Mouse (Mus musculus) heart, embryonic 14.5 days (tissue): ENCODE measurements around the gene Ccng2. TPM values are rescaled to one million over a fixed set of nuclear protein-coding genes. Genes with fewer than 3 reads are reported as not detected.

ENCODE experiments used
- ATAC-seq: fragments of 200-750 bp; cut with Nextera tagmentation; 2 replicates; pipeline ENCODE4 v1.8.0; 2017; ENCODE audit warnings: low read depth, moderate TSS enrichment; ENCODE audit not compliant: insufficient number of reproducible peaks, insufficient read depth, low FRiP score
- H3K27ac ChIP-seq, 2 experiments: fragments of 200-500 bp in 1 of 2; fragments of 300-500 bp in 1 of 2; sonication (generic) in 1 of 2; replicated peaks in 1 of 2; 2 replicates each; pipeline ENCODE4 v1.5.1; 2012 to 2014; ENCODE audit warnings: low read depth in 2 of 2, low read length in 2 of 2, control low read depth in 1 of 2, mild to moderate bottlenecking in 1 of 2, mixed read lengths in 1 of 2; ENCODE audit not compliant: control insufficient read depth in 1 of 2, insufficient read depth in 1 of 2
- H3K27me3 ChIP-seq: fragments of 300-500 bp; sonication (generic); 2 replicates; pipeline ENCODE4 v1.6.1; 2014; ENCODE audit warnings: mild to moderate bottlenecking, low read length, control low read depth; ENCODE audit not compliant: control insufficient read depth, insufficient read depth
- H3K36me3 ChIP-seq: fragments of 300-500 bp; sonication (generic); 2 replicates; pipeline ENCODE4 v1.6.1; 2014; ENCODE audit warnings: mild to moderate bottlenecking, control low read depth, low read length, mixed read lengths; ENCODE audit not compliant: control insufficient read depth, insufficient read depth
- H3K4me1 ChIP-seq, 2 experiments: fragments of 200-500 bp in 1 of 2; fragments of 300-500 bp in 1 of 2; sonication (generic) in 1 of 2; 2 replicates each; pipeline ENCODE4 v1.6.1; 2012 to 2014; ENCODE audit warnings: low read length in 2 of 2, control low read depth in 1 of 2, mixed read lengths in 1 of 2; ENCODE audit not compliant: control insufficient read depth in 2 of 2, insufficient read depth in 2 of 2
- H3K4me2 ChIP-seq: fragments of 300-500 bp; sonication (generic); 2 replicates; pipeline ENCODE4 v1.6.1; 2014; ENCODE audit warnings: mild to moderate bottlenecking, low read length
- H3K4me3 ChIP-seq, 2 experiments: fragments of 200-500 bp in 1 of 2; fragments of 300-500 bp in 1 of 2; sonication (generic) in 1 of 2; 2 replicates each; pipeline ENCODE4 v1.5.1; 2012 to 2014; ENCODE audit warnings: low read length in 2 of 2, mild to moderate bottlenecking in 2 of 2, control low read depth in 1 of 2, low read depth in 1 of 2, moderate library complexity in 1 of 2; ENCODE audit not compliant: control insufficient read depth in 1 of 2, insufficient read depth in 1 of 2
- H3K9ac ChIP-seq: fragments of 300-500 bp; sonication (generic); 2 replicates; pipeline ENCODE4 v1.6.1; 2014; ENCODE audit warnings: mild to moderate bottlenecking, low read length
- H3K9me3 ChIP-seq: fragments of 300-500 bp; sonication (generic); 2 replicates; pipeline ENCODE4 v1.6.1; 2016; ENCODE audit warnings: low read length, control low read depth; ENCODE audit not compliant: control insufficient read depth
- WGBS: fragments of 180-500 bp; shearing (Covaris S2); extraction: QIAGEN DNeasy Blood & Tissue Kit; methylation state at CpG from one replicate; pipeline ENCODE4 v1.1.7; 2014; 5-methylcytosine and 5-hydroxymethylcytosine counted together
- polyA plus RNA-seq: library from polyadenylated mRNA; unstranded; fragments of >200 nt; fragmentation: Nextera tagmentation; extraction: Ambion mirVana; gene quantifications from 2 replicates; pipeline ENCODE4 v1.2.1, GENCODE M21; 2014

Gene Ccng2
- polyA plus RNA-seq, 1 experiment from 2014 or later: 44.2 TPM

DNA sequence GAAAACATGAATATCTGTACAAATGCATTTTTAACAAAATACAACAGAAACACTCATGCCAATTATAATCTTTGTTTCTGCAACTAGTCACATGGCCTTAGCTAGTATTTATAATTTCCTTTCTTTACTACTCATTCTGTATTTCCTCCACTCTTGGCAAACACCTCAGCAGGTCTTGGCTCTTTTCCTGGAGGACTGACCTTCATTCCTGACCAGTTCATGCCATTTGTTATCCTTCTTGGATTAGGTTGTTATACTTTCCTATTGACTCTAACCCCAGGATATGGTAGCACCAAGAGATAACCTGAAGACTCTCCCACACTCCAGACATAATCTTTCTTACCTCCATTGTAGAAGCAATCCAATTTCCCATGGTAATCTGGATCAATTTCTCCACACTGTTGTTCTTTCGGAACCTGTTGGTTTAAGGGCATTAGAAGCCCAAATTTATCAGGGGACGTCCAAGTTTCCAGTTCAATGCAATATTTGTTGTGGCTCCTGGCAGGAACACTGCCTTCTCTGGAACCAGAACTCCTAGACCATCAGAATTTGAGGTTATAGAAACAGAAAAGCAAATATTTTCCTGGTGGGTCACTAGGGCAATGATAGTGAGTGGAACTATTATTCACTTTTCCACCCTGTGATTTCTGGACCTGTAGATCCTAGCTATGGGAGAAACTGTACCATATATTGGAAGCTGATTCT is 38.2 kb downstream of the Ccng2 start:
- H3K9ac ChIP-seq: no peak overlapping the region
- H3K4me3 ChIP-seq: no peak overlapping the region
- H3K4me1 ChIP-seq: no peaks in the 10 kb centered on the region
- no peak overlapping the region for H3K27ac ChIP-seq
- no peaks in the 10 kb centered on the region for H3K36me3 ChIP-seq
- no peak for ATAC-seq
- no peak overlapping the region for H3K4me2 ChIP-seq
- H3K9me3 ChIP-seq: no peaks in the 10 kb centered on the region
- WGBS: 64% methylated on average over 2 of the region's 2 CpGs
- H3K27me3 ChIP-seq: no peaks in the 10 kb centered on the region

GRCm38 (mm10) chr5:93308909-93309308 is 41.9 kb downstream of the Ccng2 start:
- Histone ChIP-seq H3K4me2 (no peak overlapping the region), H3K9me3 (no peaks in the 10 kb centered on the region), H3K27ac (no peak overlapping the region), H3K36me3 (no peaks in the 10 kb centered on the region), H3K9ac (no peak overlapping the region), H3K4me3 (no peak overlapping the region), H3K27me3 (no peaks in the 10 kb centered on the region), H3K4me1 (no peaks in the 10 kb centered on the region)
- no peak for ATAC-seq
- 82% methylated on average over 2 of the region's 2 CpGs for WGBS

GRCm38 (mm10) chr5:93323320-93324001 is 56.4 kb downstream of the Ccng2 start:
- WGBS: 38% methylated on average over 1 of the region's 1 CpGs
- Histone ChIP-seq H3K9me3 (no peaks in the 10 kb centered on the region), H3K4me1 (no peaks in the 10 kb centered on the region), H3K27ac (no peak overlapping the region), H3K36me3 (no peaks in the 10 kb centered on the region), H3K4me2 (no peak overlapping the region), H3K9ac (no peak overlapping the region), H3K27me3 (no peaks in the 10 kb centered on the region), H3K4me3 (no peak overlapping the region)
- no peak for ATAC-seq

Other genes with a start within 250 kb of the Ccng2 start
- gene Sowahb, start 222.2 kb upstream of the Ccng2 start, polyA plus RNA-seq: 0.11 TPM in 1 of 2 replicates, not detected in the other
- 83.8 and 85.3 TPM in 2 replicates for gene Sept11, start 173.8 kb upstream of the Ccng2 start, polyA plus RNA-seq
- 127 and 142 TPM in 2 replicates for gene Ccni, start 60.8 kb upstream of the Ccng2 start, polyA plus RNA-seq
- gene 2010109A12Rik, start 60.7 kb upstream of the Ccng2 start, polyA plus RNA-seq: 1.7 and 2.2 TPM in 2 replicates